Mouse (Mus musculus): Measurements from ENCODE around the gene Hist1h2bh.

Hist1h2bh gene

DNA sequence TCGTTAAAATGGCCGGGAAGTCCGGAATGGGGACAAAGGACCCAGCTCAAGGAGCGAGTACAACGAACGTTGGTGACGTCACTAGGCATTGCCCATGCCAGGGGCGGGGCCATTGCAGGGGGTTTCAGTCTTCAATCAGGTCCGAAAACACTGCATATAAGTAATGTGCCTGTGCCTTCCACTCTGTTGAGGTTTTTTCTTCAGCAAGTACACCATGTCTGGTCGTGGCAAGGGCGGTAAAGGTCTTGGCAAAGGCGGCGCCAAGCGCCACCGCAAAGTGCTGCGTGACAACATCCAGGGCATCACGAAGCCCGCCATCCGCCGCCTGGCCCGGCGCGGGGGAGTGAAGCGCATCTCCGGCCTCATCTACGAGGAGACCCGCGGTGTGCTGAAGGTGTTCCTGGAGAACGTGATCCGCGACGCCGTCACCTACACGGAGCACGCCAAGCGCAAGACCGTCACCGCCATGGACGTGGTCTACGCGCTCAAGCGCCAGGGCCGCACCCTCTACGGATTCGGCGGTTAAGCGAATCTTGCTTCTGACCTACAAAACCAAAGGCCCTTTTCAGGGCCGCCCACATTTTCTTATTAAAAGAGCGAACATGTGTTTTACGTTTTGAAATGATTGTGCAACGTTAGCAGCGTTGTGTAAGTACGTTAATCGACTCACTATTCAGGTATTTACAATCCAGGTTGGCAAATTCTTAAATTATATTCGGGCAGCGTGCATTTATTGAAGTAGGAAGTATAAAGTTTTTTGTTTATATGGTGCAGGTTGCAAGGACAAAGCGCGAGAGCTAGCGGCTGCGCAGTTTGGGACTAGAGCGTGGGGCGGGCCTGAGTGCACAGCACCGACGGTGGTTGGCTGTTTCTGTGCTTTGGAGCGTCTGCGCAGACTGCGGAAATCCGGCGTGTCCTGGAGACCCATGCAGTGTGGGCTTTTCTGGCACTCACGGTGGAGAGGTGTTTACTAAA lies 12.0 kb downstream of the Hist1h2bh start, which contains the start of gene Hist1h4h:
Gene Hist1h4h (plus strand): TSS at position 150 of the 975 bp plus-strand sequence.
- peak; percentile 99 for DNase-seq (ENCODE audit: low read depth, low spot score)

- DNase-seq (ENCODE audit: low read depth, low spot score), result peak; percentile 68
Observed at GRCm38 (mm10) chr13:23530181-23530900, 12.9 kb downstream of the Hist1h2bh start.

DNA sequence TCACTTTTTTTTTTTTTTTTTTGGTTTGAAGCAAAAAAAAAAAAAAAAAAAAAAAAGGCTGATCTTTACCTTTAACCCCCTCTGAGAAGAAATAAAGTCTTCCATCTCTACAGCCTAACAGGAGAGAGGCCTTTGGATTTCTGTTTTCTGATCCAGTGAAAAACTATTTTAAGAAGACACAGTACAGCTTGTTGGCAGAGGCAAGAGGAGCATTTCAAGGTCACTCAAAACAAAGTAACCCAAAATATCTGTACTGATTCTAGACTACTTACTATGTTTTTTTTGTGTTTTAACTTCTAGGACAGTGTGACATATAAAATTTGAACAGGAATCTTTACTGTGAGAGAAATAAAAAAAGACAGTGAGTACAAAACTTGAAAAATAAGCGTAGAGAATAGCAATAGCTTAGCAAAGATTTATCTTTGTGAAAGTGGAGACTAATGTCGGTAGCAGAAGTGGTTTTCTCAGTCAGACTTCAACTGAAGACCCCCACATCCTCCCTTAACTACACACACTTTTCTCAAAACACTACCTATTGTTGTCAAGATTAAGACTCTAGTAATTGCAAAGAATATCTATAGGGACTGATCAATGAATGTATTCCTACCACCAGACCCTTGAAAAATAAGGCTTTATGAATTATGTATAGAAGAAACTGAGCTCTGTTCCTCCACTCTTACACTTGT lies 13.6 kb downstream of the Hist1h2bh start:
- no peak for DNase-seq (ENCODE audit: low read depth, low spot score)

GRCm38 (mm10) chr13:23529005-23529404 lies 14.2 kb downstream of the Hist1h2bh start:
- no peak for DNase-seq (ENCODE audit: low read depth, low spot score)

DNA sequence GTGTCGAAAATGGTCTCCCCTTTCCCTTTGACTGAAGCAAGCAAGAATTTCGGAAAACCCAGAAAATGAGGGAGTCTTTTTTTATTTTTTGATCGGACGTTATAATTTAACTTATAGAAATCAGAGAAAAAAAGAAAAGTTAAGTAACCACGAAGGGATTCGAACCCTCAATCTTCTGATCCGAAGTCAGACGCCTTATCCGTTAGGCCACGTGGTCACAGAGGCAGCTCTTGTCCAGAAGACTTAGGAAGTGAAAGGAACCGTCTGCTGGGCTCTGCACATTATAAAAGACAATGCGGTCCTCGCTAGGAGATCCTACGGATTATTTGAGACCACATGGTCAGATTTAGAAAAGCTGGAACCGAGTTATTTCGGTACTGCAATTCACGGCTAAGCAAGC lies 16.9 kb downstream of the Hist1h2bh start:
- peak; percentile 96 for DNase-seq (ENCODE audit: low read depth, low spot score)

DNA sequence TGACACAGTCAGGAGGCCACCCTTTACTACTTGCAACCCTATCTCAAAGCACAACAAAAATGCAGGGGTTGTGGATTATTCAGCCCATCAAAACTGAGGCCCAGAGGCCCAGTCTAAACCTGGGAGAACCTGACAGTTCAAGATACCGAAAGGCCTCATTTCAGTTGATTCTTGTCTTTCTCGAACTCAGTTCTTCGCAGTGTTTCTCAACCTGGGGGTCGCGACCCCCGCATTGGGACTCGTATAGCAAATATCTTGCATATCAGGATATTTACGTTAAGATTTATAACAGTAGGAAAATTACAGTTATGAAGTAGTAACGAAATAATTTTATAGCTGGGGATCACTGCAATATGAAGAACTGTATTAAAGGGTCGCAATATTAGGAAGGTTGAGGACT lies 17.3 kb downstream of the Hist1h2bh start:
- DNase-seq (ENCODE audit: low read depth, low spot score), result no peak

DNA sequence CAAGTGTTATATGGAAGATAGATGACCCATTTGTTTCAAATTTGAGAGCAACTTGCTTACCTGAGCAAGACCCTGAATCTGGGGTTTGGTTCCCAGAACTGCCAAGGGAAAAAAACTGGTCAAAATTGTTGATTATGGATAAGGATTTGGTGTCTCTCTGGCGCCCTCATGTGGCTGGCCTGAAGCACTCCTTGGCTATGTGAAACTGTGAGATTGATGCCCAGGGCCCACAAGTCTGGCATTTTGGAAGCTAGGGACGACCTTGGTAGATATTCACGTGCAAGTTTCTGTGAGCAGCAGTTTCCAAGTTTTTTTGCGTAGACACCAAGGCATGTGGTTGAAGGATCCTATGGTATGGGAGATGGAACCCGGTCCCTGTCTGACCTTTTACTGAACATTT lies 18.5 kb downstream of the Hist1h2bh start:
- peak; percentile 91 for DNase-seq (ENCODE audit: low read depth, low spot score)

DNA sequence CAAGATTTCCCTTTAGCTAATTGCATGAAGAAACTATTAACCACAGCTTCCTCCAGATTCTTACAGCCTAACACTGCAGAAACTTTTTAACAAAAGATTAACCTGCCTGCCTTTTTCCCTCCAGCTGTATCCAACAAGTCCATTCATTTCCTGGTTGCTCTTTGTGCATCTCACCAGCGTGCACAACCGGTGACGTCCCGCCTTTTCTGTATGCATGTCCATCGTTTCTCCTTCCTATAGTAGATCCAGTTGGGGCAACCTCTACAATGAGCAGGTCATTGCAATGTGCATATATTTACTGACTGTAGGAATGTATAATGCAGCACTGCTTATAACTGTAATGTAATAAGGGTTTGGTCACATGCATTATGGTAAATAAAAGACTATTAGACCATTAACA lies 19.2 kb downstream of the Hist1h2bh start:
- DNase-seq (ENCODE audit: low read depth, low spot score), result no peak

- peak; percentile 85 for DNase-seq (ENCODE audit: low read depth, low spot score)
Observed at GRCm38 (mm10) chr13:23521703-23522102, 21.5 kb downstream of the Hist1h2bh start.

DNA sequence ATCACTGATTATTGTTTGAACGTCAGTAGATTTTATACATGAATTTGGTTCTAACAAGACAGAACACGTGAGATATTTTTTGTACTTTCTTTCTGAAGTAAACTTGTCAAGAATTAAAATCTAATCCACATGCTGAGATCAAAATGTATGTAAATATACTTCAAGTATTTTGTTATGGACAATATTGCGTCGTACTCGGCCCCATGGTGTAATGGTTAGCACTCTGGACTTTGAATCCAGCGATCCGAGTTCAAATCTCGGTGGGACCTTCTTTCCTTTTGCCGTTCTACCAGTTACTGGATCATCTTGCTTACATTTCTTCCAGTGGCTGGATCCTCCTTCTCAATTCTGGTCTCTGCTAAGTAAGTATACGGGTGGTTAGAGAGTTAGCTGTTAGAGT lies 23.8 kb downstream of the Hist1h2bh start:
- peak; percentile 78 for DNase-seq (ENCODE audit: low read depth, low spot score)

DNA sequence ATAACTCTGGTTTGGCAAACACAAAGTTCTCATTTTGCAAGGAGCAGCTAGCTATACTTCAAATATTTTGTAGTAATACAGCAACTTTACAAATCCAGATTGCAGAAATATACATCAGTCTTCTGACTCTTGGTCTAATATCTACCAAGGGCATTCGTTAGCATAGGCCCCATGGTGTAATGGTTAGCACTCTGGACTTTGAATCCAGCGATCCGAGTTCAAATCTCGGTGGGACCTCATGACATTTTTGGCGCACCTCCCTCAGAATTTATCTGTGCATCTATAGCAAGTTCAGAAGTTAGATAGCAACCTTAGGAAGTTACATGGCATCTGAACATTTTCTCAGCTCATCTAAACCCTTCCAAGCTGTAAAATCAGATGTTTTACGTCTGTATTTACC lies 24.3 kb downstream of the Hist1h2bh start:
- DNase-seq (ENCODE audit: low read depth, low spot score), result peak; percentile 79

- DNase-seq (ENCODE audit: low read depth, low spot score), result no peak
Observed at GRCm38 (mm10) chr13:23518295-23518603, 24.9 kb downstream of the Hist1h2bh start.

DNA sequence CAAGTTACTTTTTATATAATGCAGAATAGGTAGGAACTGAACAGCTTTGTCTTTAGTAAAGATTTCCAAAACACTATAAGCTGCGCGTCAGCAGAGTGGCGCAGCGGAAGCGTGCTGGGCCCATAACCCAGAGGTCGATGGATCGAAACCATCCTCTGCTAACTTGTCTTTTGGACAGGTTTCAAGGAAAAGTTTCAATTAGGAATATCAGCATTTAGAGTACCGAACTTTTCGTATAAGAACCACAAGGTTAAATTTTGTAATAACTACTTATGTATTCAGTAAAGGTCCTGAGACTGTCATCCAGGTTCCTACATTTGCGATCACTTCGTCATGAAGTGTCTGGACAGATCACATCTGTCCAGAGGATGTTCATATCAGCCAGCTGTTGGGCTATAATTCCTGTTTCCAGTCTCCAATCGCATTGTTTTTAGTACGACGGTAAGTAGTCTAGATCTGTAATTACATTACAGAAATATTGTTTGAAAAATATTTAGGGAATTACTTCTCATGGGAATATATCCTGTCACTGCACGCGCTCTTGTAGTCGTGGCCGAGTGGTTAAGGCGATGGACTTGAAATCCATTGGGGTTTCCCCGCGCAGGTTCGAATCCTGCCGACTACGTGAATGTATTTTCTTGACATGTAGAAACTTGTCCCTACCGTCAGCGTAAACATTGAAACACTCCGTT lies 25.4 kb downstream of the Hist1h2bh start:
- DNase-seq (ENCODE audit: low read depth, low spot score), result peak; percentile 88

DNA sequence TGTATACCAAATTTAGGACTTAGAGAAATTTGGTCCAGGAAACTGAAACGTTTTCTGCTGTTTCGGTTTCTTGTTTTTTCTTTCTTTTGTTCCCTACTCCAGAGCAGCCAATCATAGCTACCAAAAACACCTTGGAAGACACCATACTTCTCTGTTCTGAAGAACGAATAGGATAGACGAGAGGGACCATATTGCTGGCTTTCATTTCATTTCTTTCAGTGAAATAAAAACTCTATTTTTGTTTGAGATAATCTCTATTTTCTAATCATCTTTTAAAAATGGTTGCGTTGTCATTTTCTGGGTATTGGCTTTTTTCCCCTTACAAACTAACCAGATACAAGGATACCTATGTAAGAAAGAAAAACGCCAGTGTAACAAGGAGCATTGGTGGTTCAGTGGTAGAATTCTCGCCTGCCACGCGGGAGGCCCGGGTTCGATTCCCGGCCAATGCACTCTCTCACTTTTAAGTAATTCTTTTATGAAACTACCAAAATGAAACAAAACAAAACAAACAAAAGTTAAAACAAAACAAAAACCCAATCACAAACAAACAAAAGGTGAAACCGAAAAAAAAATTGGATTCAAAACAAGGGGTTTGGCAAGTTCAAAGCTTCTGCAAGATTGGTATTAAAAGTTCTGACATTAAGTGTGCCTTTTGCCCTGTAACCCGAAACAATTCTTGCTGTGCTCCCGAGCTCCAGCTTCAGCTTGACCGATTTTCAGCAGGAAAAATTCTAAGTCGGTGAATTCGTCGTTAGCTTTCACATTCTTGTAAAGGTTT lies 26.2 kb downstream of the Hist1h2bh start:
- peak; percentile 83 for DNase-seq (ENCODE audit: low read depth, low spot score)

DNA sequence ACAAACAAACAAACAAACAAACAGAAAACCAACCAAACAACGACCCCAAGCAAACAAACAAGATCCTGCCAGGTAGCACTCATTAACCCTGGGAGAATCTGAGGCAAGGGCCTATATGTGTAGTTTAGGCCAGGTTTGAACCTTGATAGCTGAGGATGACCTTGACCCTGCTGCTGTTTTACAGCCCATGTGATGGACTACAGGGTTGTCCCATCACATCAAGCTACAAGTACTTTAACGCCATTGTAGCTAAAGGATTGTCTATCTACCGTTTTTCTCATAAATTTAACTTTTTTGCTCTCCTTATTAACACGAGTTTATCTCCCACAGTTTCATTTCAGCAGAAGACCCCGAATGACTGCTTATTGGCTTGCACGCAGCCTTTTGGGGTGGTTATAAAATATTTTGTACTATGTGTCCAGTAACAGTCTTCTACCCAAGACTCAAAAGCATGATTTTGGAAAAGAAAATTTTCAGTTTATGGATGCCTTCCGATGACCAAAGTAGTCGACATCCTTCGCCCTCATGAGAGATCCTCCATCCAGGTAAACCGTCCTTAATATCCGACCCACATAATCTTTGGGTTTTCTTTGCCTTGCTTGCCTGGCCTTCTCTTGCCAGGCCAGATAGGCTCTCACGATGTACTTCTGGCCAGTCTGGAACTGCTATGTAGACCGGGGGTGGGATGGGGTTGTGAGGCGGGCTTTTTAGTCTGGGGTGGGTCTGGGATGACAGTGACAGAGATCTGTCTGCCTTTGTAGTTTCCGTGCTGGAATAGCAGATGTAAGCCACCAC lies 27.2 kb downstream of the Hist1h2bh start:
- DNase-seq (ENCODE audit: low read depth, low spot score), result no peak

GRCm38 (mm10) chr13:23515281-23515680 lies 27.9 kb downstream of the Hist1h2bh start:
- no peak for DNase-seq (ENCODE audit: low read depth, low spot score)

- no peak for DNase-seq (ENCODE audit: low read depth, low spot score)
Observed at GRCm38 (mm10) chr13:23513517-23513916, 29.7 kb downstream of the Hist1h2bh start.

GRCm38 (mm10) chr13:23510127-23510526 lies 33.1 kb downstream of the Hist1h2bh start:
- no peak for DNase-seq (ENCODE audit: low read depth, low spot score)

- DNase-seq (ENCODE audit: low read depth, low spot score), result no peak
Observed at GRCm38 (mm10) chr13:23506819-23507515, 36.2 kb downstream of the Hist1h2bh start.
